Mouse (Mus musculus) liver, embryonic 16.5 days (tissue): ENCODE results near the gene Mrps34. TPM values are rescaled to one million over a fixed set of nuclear protein-coding genes. Genes with fewer than 3 reads are reported as not detected.

Source experiments
- ATAC-seq: fragments of 200-750 bp; cut with Nextera tagmentation; 2 replicates; pipeline ENCODE4 v1.8.0; 2017; ENCODE audit warnings: low read depth, mild to moderate bottlenecking, moderate number of reproducible peaks, moderate library complexity
- H3K27ac ChIP-seq: fragments of 300-500 bp; sonication (generic); 2 replicates; pipeline ENCODE4 v1.5.1; 2014; ENCODE audit warnings: mild to moderate bottlenecking, low read length
- H3K27me3 ChIP-seq: fragments of 300-500 bp; sonication (generic); 2 replicates; pipeline ENCODE4 v1.6.1; 2014; ENCODE audit warnings: low read depth, low read length, mixed read lengths; ENCODE audit not compliant: control insufficient read depth, insufficient read depth
- H3K36me3 ChIP-seq: fragments of 300-500 bp; sonication (generic); 2 replicates; pipeline ENCODE4 v1.6.1; 2014; ENCODE audit warnings: mild to moderate bottlenecking; ENCODE audit not compliant: control insufficient read depth, insufficient read depth
- H3K4me1 ChIP-seq: fragments of 300-500 bp; sonication (generic); 2 replicates; pipeline ENCODE4 v1.6.1; 2014; ENCODE audit warnings: low read depth, low read length, mixed read lengths; ENCODE audit not compliant: control insufficient read depth
- H3K4me2 ChIP-seq: fragments of 300-500 bp; sonication (generic); 2 replicates; pipeline ENCODE4 v1.6.1; 2014; ENCODE audit warnings: low read depth, low read length, mixed read lengths
- H3K4me3 ChIP-seq: fragments of 300-500 bp; sonication (generic); 2 replicates; pipeline ENCODE4 v1.5.1; 2014; ENCODE audit warnings: low read depth, mild to moderate bottlenecking, low read length
- H3K9ac ChIP-seq: fragments of 300-500 bp; sonication (generic); 2 replicates; pipeline ENCODE4 v1.6.1; 2014; ENCODE audit warnings: low read depth, low read length
- H3K9me3 ChIP-seq: fragments of 300-500 bp; sonication (generic); replicated peaks from 2 replicates; pipeline ENCODE4 v1.6.1; 2016; ENCODE audit warnings: low read length; ENCODE audit not compliant: control insufficient read depth
- WGBS: fragments of 180-500 bp; shearing (Covaris S2); extraction: QIAGEN DNeasy Blood & Tissue Kit; methylation state at CpG from one replicate; pipeline ENCODE4 v1.1.7; 2014; ENCODE audit not compliant: insufficient replicate concordance; 5-methylcytosine and 5-hydroxymethylcytosine counted together
- polyA plus RNA-seq: library from polyadenylated mRNA; unstranded; fragments of >200 nt; fragmentation: Nextera tagmentation; extraction: Ambion mirVana; gene quantifications from 2 replicates; pipeline ENCODE4 v1.2.1, GENCODE M21; 2015

Mrps34 gene
- polyA plus RNA-seq: 48.9 and 50.7 TPM in 2 replicates

DNA sequence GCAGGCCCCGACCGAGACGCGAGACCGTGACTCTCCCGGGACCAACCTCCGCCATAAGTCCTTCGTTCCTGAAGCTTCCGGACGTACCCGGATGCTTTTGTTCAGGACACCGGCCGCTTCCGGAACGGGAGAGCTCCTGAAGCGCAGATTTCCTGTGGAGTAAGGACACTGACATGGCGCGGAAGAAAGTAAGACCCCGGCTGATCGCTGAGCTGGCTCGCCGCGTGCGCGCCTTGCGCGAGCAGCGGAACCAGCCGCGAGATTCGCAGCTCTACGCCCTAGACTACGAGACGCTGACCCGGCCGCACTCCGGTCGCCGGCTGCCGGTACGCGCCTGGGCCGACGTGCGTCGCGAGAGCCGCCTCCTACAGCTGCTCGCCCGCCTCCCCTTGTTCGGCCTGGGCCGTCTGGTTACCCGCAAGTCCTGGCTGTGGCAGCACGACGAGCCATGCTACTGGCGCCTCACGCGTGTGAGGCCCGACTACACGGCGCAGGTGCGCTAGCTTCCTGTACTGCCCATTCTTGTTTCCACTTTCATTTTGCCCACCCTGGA lies at the start of gene Mrps34, which contains the start of gene Eme2:
Gene Mrps34 (plus strand): TSS at position 122 of the 553 bp plus-strand sequence.
Gene Eme2 (minus strand): TSS at position 93 of the 553 bp plus-strand sequence.
- H3K27me3 ChIP-seq: no peaks in the 10 kb centered on the region
- H3K4me2 ChIP-seq: peak within 1 kb of the TSS; percentile 96
- peaks cover 39% of the 10 kb centered on the region for H3K4me1 ChIP-seq
- peak within 1 kb of the TSS; percentile 93 for H3K9ac ChIP-seq
- no peaks in the 10 kb centered on the region for H3K9me3 ChIP-seq
- peaks cover 50% of the 10 kb centered on the region for H3K36me3 ChIP-seq
- H3K4me3 ChIP-seq: peak within 1 kb of the TSS; percentile 96
- peak; percentile 46 for ATAC-seq
- peak within 1 kb of the TSS; percentile 87 for H3K27ac ChIP-seq
- WGBS: under 1% methylated on average over 62 of the region's 62 CpGs

DNA sequence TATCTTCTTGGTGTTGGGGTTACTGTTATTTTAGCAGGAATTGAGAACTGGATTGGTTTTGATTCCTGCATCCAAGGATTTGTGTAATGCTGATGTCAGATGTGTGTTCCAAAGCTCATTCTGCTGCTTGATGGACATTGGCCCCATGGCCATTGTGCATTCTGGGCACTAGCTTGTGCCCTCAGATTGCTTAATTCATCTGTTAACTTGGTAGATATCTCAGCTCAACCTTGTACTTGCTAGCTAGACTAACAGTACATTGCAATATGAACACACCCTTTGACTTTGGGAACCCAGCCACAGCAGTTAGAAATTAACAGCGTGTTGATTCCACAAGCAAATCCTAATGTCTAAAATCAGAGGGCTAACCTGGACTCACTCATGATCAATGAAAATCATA lies 47.5 kb upstream of the Mrps34 start:
- Histone ChIP-seq H3K9me3 (no peaks in the 10 kb centered on the region), H3K4me3 (peak overlapping the region; percentile 47), H3K36me3 (no peaks in the 10 kb centered on the region; the same call in 1 of the 2 replicates), H3K4me1 (peaks cover 15% of the 10 kb centered on the region), H3K27ac (peak overlapping the region; percentile 73), H3K27me3 (no peaks in the 10 kb centered on the region), H3K4me2 (peak overlapping the region; percentile 72), H3K9ac (peak overlapping the region; percentile 49)
- WGBS: 77% methylated on average over 1 of the region's 1 CpGs
- ATAC-seq: no peak

DNA sequence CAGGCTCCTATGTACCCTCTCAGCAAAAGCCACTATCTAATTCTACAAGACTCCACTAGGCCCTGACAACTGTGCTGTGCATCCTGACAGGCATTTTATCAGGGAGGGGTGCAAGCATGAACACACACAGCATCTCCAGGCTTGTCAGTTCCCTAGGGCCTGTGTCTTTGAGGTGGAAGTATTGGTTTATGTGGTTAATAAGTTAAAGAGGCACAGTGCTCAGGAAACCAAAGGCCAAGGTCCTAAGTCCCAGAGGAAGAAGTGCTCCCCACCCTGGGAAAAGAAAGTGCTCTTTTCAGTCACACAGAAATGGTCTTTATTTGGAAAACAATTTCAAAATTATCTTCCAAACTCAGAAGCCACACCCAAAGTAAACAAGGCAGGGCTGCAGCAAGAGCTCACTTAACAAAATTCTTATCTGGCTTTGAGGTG lies 46.3 kb upstream of the Mrps34 start:
- Histone ChIP-seq H3K27ac (peak overlapping the region; percentile 98), H3K4me1 (peaks cover 15% of the 10 kb centered on the region), H3K4me3 (peak overlapping the region; percentile 98), H3K9me3 (no peaks in the 10 kb centered on the region), H3K9ac (peak overlapping the region; percentile 68), H3K36me3 (peaks cover 12% of the 10 kb centered on the region), H3K4me2 (peak overlapping the region; percentile 72), H3K27me3 (no peaks in the 10 kb centered on the region)
- peak; percentile 38 for ATAC-seq

DNA sequence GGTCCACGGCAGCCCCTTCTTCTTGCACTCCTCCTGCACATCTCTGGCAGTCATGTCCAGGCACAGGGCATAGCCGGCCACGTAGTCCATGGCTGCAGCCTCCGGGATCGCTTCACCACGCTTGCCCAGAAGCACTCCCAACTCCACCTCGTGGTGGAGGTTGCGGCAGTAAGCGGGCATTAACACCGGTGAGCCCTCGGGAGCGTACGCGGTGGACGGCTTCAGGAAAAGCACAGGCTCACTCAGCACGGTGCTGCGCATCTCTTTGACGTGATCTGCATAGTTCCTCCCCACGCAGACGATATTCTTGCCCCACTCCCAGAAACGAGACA lies 45.2 kb upstream of the Mrps34 start:
- peak; percentile 22 for ATAC-seq
- H3K4me1 ChIP-seq: peaks cover 15% of the 10 kb centered on the region
- under 1% methylated on average over 21 of the region's 21 CpGs for WGBS
- H3K9ac ChIP-seq: peak overlapping the region; percentile 93
- H3K27me3 ChIP-seq: no peaks in the 10 kb centered on the region
- peak overlapping the region; percentile 98 for H3K4me3 ChIP-seq
- H3K36me3 ChIP-seq: peaks cover 19% of the 10 kb centered on the region
- H3K27ac ChIP-seq: peak overlapping the region; percentile 99
- H3K4me2 ChIP-seq: peak overlapping the region; percentile 72
- H3K9me3 ChIP-seq: no peaks in the 10 kb centered on the region

DNA sequence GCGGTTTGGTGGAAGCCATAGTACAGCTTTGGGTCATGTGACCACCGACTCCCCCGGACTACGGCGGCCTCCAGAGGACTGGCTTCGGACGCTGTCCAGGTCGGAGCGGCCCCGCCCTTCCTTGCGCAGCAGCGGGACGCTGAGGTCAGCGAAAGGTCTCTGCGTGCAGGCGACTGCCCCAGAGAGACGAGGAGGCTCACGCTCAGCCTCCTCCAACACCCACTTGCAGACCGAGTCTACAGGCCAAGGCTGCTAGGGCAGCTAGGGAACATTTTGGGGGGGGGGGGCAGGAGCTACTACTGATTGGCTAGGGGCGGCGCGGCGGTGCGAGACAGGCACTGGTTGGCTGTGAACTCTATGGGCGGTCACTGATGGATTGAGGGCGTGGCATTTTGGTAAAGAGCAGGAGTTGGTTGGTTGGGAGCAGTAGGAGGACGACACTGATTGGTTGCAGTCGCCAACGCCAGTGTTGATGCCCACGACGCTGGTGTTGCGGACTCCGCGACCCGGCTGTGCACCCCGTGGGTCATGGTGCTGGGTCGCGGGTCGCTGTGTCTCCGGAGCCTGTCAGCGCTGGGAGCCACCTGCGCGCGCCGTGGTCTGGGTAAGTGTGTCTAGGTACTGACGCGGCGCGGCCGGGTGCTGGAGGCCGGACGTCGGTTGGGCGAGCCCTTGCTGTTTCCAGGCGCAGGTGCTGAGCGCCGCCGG lies 44.7 kb upstream of the Mrps34 start, which contains the start of gene Fahd1:
Gene Fahd1 (minus strand): TSS at position 300 of the 708 bp plus-strand sequence.
- no peaks in the 10 kb centered on the region for H3K9me3 ChIP-seq
- H3K4me2 ChIP-seq: peak within 1 kb of the TSS; percentile 87
- H3K36me3 ChIP-seq: peaks cover 20% of the 10 kb centered on the region
- peak within 1 kb of the TSS; percentile 99 for H3K27ac ChIP-seq
- H3K9ac ChIP-seq: peak within 1 kb of the TSS; percentile 93
- peaks cover 15% of the 10 kb centered on the region for H3K4me1 ChIP-seq
- no peaks in the 10 kb centered on the region for H3K27me3 ChIP-seq
- peak within 1 kb of the TSS; percentile 98 for H3K4me3 ChIP-seq
- WGBS: under 1% methylated on average over 58 of the region's 58 CpGs
- peak; percentile 89 for ATAC-seq

DNA sequence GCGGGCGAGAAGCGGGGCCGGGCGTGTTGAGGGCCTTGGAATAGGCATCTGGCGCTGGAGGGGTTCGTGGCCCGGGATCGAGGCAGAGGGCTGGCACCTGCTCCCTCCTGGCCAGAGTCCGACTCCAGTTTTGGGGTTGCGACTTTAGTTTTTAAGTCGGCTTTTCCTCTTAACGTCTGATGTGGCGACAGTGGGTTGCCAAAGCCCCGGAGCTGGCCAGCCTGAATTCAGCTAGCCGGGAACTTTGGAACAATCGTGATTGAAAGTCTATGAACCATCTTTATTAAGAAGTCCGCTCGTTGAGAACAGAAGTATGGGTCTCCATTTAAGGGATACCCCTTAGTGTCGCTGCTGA lies 44.2 kb upstream of the Mrps34 start:
- Histone ChIP-seq H3K9me3 (no peaks in the 10 kb centered on the region), H3K27me3 (no peaks in the 10 kb centered on the region), H3K36me3 (peaks cover 25% of the 10 kb centered on the region), H3K4me3 (peak overlapping the region; percentile 98), H3K27ac (peak overlapping the region; percentile 99), H3K4me2 (peak overlapping the region; percentile 87), H3K9ac (peak overlapping the region; percentile 93), H3K4me1 (peaks cover 15% of the 10 kb centered on the region)
- ATAC-seq: no peak
- WGBS: under 1% methylated on average over 20 of the region's 20 CpGs

DNA sequence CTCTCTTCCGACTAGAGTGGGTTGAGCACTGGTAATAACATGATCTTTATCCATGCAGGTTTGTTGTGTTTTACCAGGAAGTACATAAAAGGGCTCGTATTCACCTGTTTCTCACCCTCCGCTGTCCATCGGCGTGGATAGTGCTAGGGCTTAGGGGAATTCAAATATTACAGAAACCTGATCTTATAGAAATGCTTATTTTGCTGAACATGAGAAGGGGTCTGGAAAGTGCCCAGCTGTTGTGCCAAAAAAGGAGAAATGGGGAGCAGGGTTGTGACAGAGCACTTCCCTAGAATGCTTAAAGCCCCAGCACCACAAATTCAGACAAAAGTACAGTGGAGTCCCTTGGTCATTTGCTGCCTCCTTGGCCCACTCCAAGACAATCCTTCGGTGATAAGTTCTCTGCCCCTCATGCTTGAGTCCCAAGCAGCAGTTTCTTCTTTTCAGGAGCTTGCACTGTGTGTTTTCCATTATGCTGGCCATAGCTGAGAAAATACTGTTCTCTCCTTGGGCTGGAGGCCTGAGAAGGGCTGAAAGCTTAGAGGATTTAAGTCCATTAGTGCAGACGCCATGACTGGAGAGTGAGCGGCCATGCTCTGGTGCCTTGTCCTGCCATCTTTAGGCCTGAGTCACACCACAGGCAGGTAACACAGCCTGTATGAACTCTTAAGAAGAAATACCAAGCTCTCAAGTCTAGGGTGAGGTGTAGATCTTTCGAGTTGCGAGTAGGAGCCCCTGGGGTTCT lies 43.4 kb upstream of the Mrps34 start:
- Histone ChIP-seq H3K4me1 (peaks cover 20% of the 10 kb centered on the region), H3K27ac (peak overlapping the region; percentile 99; the same call in 1 of the 2 replicates), H3K27me3 (no peaks in the 10 kb centered on the region), H3K36me3 (peaks cover 25% of the 10 kb centered on the region), H3K4me2 (peak overlapping the region; percentile 87), H3K9ac (peak overlapping the region; percentile 93), H3K9me3 (no peaks in the 10 kb centered on the region), H3K4me3 (peak overlapping the region; percentile 98)
- no peak for ATAC-seq
- 77% methylated on average over 10 of the region's 10 CpGs for WGBS

DNA sequence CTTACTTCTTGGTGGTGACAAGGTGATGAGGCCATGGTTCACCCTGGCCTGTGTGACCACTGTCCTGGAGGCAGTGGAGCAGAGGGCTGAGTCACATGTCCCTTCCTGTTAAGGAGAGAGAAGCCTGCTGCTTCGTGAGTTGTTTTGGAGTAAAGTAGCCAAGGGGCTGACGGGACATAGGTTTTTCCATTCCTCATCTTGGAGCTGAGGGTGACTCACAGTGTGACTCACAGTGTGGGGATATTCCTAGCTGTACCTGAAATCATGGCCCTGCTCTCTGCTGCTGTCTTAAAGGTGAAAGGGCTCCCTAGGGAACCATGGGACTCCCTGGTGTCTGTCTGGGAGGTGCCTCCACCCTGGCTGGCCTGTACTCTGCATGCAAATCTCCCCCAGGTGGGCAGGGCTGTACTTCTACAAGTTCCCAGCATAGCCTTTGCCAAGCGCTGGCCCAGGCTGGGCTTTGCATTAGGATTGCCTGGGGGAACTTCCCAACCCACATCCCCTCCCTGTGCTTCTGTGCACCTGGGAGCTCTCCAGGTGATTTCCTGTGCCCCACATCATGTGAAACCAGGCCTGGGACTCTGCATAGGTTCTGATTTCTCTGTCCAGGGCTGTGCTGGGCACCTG lies 39.0 kb upstream of the Mrps34 start:
- H3K36me3 ChIP-seq: peaks cover 27% of the 10 kb centered on the region
- no peak overlapping the region for H3K4me3 ChIP-seq
- H3K27me3 ChIP-seq: no peaks in the 10 kb centered on the region
- ATAC-seq: no peak
- no peak overlapping the region for H3K4me2 ChIP-seq
- no peaks in the 10 kb centered on the region for H3K9me3 ChIP-seq
- no peak overlapping the region for H3K9ac ChIP-seq
- H3K4me1 ChIP-seq: peaks cover 50% of the 10 kb centered on the region
- H3K27ac ChIP-seq: peak overlapping the region; percentile 40
- WGBS: 83% methylated on average over 3 of the region's 3 CpGs
